Mouse (Mus musculus): Measurements from ENCODE around the gene Zfand2a.

The Zfand2a gene

DNA sequence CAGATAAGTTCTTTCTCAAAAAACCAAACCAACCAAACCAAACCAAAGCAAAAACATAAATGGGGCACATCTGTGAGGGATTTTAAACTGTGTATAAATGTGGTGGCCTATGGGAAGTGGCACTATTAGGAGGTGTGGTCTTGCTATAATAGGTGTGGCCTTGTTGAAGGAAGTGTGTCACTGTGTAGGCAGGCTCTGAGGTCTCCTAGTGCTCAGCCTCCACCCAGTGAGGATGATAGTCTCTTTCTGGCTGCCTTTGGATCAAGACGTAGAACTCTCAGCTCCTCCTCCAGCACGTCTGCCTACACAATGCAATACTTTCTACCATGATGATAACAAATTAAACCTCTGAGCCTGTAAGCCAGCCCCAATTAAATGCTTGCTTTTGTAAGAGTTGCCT is 18.0 kb downstream of the Zfand2a start:
- no peak for DNase-seq (ENCODE audit: low spot score)

- no peak for DNase-seq (ENCODE audit: low spot score)
Observed at GRCm38 (mm10) chr5:139464874-139465273, 19.5 kb downstream of the Zfand2a start.

GRCm38 (mm10) chr5:139460384-139461067 is 23.8 kb downstream of the Zfand2a start, which contains the start of gene 3110082I17Rik:
TSS of gene 3110082I17Rik (minus strand) at chr5:139460527.
- peak; percentile 96 for DNase-seq (ENCODE audit: low spot score)

GRCm38 (mm10) chr5:139459938-139460337 is 24.4 kb downstream of the Zfand2a start:
- DNase-seq (ENCODE audit: low spot score) = no peak

- no peak for DNase-seq (ENCODE audit: low spot score)
Observed at GRCm38 (mm10) chr5:139457241-139457640, 27.1 kb downstream of the Zfand2a start.

DNA sequence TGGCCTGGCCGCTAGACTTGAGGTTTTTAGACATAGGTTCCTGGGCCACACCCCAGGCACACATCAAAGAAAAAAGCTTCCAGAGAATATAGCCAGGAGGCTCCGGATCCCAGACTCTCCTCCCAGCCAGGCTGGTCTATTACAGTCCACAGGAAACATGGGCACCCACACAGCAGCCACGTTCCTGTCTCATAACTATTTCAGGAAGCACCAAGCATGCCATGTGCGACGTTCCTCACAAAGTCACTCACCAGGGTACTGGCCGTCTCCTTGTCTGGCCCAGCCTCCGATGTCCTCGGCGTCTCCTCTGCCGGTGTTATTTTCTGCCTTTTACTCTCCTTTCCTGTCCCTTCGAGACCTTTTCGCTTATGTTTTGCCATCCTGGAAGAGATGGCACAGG is 29.2 kb downstream of the Zfand2a start:
- DNase-seq (ENCODE audit: low spot score) = no peak

DNA sequence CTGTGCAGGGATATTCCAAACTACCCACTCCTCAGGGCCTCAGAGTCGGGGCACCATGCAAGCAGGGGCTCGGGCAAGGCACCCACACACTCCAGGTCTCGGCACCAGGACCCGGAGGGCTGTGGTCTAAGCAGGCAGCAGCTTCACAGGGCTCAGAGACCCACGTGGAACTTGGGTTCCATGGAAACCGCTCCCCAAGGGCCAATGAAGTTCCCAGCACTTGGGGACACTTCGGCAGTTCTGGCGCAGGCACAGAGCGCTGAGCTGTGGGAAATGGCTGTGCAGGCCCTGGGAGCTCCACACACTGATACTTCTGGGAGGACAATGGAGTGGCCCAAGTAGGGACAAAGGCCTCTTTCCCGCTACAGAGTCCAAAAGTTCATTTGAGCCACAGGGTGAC is 31.3 kb downstream of the Zfand2a start:
- no peak for DNase-seq (ENCODE audit: low spot score)

GRCm38 (mm10) chr5:139449926-139450325 is 34.4 kb downstream of the Zfand2a start:
- DNase-seq (ENCODE audit: low spot score) = no peak

GRCm38 (mm10) chr5:139449161-139449791 is 35.1 kb downstream of the Zfand2a start:
- no peak for DNase-seq (ENCODE audit: low spot score)

DNA sequence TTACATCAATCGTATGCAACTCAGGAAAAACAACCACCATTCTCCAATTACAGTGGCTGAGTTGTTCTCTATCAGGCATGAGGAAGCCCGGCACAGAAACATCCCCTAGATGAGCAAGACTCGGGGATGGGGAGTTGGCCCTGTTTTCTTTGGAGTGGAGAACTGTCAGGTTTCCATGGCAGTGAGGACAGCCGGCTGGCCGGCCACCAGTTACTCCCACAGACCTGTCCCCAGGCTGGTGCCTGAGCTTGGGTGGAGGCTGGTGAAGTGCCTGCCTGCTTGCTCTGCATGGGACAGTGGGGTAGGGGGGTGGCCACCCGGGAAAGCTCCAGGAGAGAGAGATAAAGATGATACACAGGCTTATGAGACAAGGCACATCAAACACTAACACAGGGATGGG is 36.3 kb downstream of the Zfand2a start:
- no peak for DNase-seq (ENCODE audit: low spot score)

DNA sequence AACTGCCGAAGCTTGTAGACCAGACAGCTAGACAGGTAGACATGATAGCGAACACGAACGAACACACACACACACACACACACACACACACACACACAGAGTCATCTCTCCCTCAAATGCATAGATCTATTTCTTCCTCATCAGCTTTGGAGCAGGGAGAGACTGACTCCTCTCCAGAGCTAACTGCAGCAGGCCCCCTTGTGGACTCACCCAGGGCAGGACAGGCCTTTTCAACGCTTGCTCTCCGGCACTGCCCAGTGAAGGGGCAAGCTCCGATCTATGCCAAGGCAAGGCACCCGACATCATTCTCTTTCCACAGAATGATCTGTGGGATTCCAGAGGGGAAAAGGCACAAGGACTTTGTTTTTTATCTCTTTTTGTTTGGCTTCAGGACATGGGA is 39.1 kb downstream of the Zfand2a start:
- no peak for DNase-seq (ENCODE audit: low spot score)

DNA sequence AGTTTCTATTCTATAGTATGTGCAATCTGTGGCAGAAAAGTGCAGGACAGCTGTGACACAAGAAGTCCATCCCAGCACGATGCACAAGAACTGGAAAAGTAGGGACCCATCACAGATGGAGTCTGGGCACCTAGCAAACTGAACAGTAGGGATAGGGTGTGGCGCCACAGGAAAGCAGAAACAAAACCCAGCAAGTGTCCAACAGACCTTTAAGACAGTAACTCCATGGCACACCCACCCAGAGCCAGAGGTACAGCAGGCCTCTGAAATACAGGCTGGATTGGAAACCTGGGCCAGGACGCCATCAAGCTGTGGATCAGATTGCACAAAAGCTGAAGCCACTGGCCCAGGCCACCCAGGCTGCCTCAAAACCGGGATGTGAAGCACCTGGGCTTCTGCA is 41.4 kb downstream of the Zfand2a start:
- DNase-seq (ENCODE audit: low spot score) = no peak

DNA sequence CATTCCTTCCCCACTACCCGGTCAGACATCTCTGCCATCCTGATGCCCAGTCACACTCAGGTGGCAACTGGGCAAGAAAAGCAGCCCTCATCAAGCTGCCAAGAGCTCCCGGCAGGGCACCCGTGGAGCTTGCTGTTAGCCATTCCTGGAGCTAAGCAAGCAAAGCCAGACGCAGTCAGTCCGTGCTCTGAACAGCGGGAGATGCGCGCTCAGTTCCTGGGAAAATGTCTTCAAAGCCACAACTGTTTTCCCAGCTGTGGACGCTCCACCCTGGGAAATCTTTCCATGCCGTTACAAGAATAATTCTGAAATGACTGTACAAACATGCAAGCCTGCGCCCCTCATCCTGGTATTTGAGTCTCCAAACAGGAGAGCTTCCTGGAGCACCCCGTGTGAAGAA is 41.9 kb downstream of the Zfand2a start:
- DNase-seq (ENCODE audit: low spot score) = no peak

- DNase-seq (ENCODE audit: low spot score) = no peak
Observed at GRCm38 (mm10) chr5:139441726-139442018, 42.7 kb downstream of the Zfand2a start.

- DNase-seq (ENCODE audit: low spot score) = no peak
Observed at GRCm38 (mm10) chr5:139440926-139441725, 43.2 kb downstream of the Zfand2a start.

DNA sequence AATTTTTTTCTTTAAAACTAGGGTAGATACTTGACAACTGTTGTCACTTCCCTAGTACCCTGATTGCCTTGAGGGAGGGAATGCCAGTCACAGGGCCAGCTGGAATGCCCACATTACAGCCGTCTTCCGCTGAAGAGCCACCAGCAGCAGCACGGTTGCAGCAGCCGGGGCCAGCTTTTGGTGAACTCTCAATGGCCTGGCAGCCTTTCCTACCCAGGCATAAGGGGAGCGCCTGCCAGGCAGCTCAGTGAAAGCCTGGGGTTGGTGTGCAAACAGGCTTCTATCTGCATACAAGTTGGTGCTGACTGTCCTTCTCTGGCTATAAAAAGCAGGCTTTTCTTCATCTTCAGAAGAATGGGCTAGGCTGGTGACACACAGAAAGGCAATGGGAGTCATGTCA is 43.9 kb downstream of the Zfand2a start:
- DNase-seq (ENCODE audit: low spot score) = no peak

GRCm38 (mm10) chr5:139438440-139438839 is 45.9 kb downstream of the Zfand2a start:
- DNase-seq (ENCODE audit: low spot score) = no peak

DNA sequence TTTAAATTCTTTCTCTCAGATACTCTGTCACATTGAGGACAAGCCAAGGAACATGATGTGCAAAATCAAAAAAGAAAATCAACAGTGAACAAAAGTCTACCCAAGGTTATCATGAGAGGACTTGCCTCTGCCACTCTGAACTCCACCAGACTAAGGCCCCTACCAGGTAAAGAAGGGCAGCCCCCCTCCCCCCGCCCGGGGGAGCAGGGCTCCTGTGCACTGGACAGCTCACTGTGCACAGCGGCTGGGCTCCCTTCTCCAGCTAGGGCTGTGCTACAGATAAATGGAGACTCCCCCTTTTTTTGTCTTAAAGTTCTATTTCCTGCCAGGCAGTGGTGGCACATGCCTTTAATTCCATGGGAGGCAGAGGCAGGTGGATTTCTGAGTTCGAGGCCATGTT is 46.6 kb downstream of the Zfand2a start:
- no peak for DNase-seq (ENCODE audit: low spot score)

- DNase-seq (ENCODE audit: low spot score) = no peak
Observed at GRCm38 (mm10) chr5:139434940-139435339, 49.4 kb downstream of the Zfand2a start.

GRCm38 (mm10) chr5:139433842-139434568 is 50.3 kb downstream of the Zfand2a start:
- DNase-seq (ENCODE audit: low spot score) = no peak

- DNase-seq (ENCODE audit: low spot score) = no peak
Observed at GRCm38 (mm10) chr5:139432747-139433508, 51.4 kb downstream of the Zfand2a start.

- no peak for DNase-seq (ENCODE audit: low spot score)
Observed at GRCm38 (mm10) chr5:139432333-139432732, 52.0 kb downstream of the Zfand2a start.
